Mouse (Mus musculus): ENCODE measurements at regions not wholly inside any gene's neighbourhood (a gene's known extent, or its start where the extent isn't known, plus 50 kb on each side); places are given as distances from the start of the nearest gene placed in this dataset.

- no peak for TF ChIP-seq CTCF (IDR thresholded peaks at IDR 0.05; ENCODE audit: borderline replicate concordance, insufficient read depth, low read depth, low read length)
- TF ChIP-seq POLR2A (IDR thresholded peaks at IDR 0.05; ENCODE audit: borderline replicate concordance, insufficient read depth, low read length): no peak
- Histone ChIP-seq H3K27ac (ENCODE audit: insufficient read depth, low read length) (no peak overlapping the region), H3K4me1 (ENCODE audit: control insufficient read depth, insufficient read depth, low read length) (no peaks in the 10 kb centered on the region), H3K27me3 (ENCODE audit: control insufficient read depth, insufficient read depth, low read length) (no peaks in the 10 kb centered on the region), H3K4me3 (replicated peaks; ENCODE audit: insufficient read depth, low read depth, low read length) (no peak overlapping the region)
- WGBS: 94% methylated on average over 4 of the region's 4 CpGs
- DNase-seq: no peak
These were observed 90.6 kb upstream of the Ptprk start for GRCm38 (mm10) chr10:27984047-27984446.

DNA sequence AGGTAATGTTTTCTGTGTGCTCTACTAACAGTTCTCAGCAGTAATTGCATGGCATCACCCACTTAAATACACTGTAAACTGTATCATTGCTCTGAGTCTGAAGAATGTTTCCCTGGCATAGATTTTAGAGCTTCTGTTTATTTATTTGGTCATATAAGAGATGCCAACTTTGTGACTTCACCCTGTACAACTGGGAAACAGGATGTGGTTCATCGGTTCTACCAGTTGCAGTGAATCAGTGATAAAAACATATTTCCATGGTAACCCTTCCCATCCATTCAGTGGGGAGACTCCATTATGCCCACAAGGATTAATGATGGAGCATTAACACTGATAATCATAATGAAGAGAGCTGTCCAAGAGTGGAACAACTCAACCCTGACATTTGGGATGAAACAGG is 89.6 kb upstream of the Ptprk start:
- no peak for TF ChIP-seq POLR2A (IDR thresholded peaks at IDR 0.05; ENCODE audit: borderline replicate concordance, insufficient read depth, low read length)
- TF ChIP-seq CTCF (IDR thresholded peaks at IDR 0.05; ENCODE audit: borderline replicate concordance, insufficient read depth, low read depth, low read length): no peak
- H3K27ac ChIP-seq (ENCODE audit: insufficient read depth, low read length): no peak overlapping the region
- WGBS: 63% methylated on average over 1 of the region's 1 CpGs
- H3K4me1 ChIP-seq (ENCODE audit: control insufficient read depth, insufficient read depth, low read length): no peaks in the 10 kb centered on the region
- DNase-seq: no peak
- no peaks in the 10 kb centered on the region for H3K27me3 ChIP-seq (ENCODE audit: control insufficient read depth, insufficient read depth, low read length)
- H3K4me3 ChIP-seq (replicated peaks; ENCODE audit: insufficient read depth, low read depth, low read length): no peak overlapping the region

DNA sequence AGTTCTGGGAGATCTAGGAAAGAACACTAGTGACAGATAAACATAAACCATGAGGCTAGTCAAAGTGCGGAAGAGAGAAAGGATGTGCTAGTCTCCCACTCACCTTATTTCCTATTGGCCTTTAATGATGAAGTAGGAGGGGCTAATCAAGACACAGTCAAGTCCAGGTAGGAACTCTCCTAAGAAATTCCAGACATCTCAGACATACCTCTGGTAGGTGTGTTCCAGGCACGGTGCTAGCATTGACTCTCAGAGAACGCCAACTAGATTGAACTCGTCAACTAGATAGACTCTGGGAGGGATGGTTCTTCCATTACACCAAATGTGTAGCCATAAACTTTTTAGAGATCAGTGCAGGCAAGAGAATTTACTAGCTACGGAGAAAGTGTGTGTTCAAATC is 87.6 kb upstream of the Ptprk start:
- TF ChIP-seq POLR2A (IDR thresholded peaks at IDR 0.05; ENCODE audit: borderline replicate concordance, insufficient read depth, low read length) (no peak), CTCF (IDR thresholded peaks at IDR 0.05; ENCODE audit: borderline replicate concordance, insufficient read depth, low read depth, low read length) (no peak)
- Histone ChIP-seq H3K27me3 (ENCODE audit: control insufficient read depth, insufficient read depth, low read length) (no peaks in the 10 kb centered on the region), H3K4me3 (replicated peaks; ENCODE audit: insufficient read depth, low read depth, low read length) (no peak overlapping the region), H3K4me1 (ENCODE audit: control insufficient read depth, insufficient read depth, low read length) (no peaks in the 10 kb centered on the region), H3K27ac (ENCODE audit: insufficient read depth, low read length) (no peak overlapping the region)
- DNase-seq: no peak
- 95% methylated on average over 5 of the region's 5 CpGs for WGBS

GRCm38 (mm10) chr10:27988066-27988465 is 86.6 kb upstream of the Ptprk start:
- no peak for DNase-seq
- no peaks in the 10 kb centered on the region for H3K4me1 ChIP-seq (ENCODE audit: control insufficient read depth, insufficient read depth, low read length)
- no peak for TF ChIP-seq CTCF (IDR thresholded peaks at IDR 0.05; ENCODE audit: borderline replicate concordance, insufficient read depth, low read depth, low read length)
- no peak for TF ChIP-seq POLR2A (IDR thresholded peaks at IDR 0.05; ENCODE audit: borderline replicate concordance, insufficient read depth, low read length)
- no peak overlapping the region for H3K27ac ChIP-seq (ENCODE audit: insufficient read depth, low read length)
- no peaks in the 10 kb centered on the region for H3K27me3 ChIP-seq (ENCODE audit: control insufficient read depth, insufficient read depth, low read length)
- WGBS: 76% methylated on average over 3 of the region's 3 CpGs
- no peak overlapping the region for H3K4me3 ChIP-seq (replicated peaks; ENCODE audit: insufficient read depth, low read depth, low read length)

- Histone ChIP-seq H3K4me1 (ENCODE audit: control insufficient read depth, insufficient read depth, low read length) (no peaks in the 10 kb centered on the region), H3K4me3 (replicated peaks; ENCODE audit: insufficient read depth, low read depth, low read length) (no peak overlapping the region), H3K27ac (ENCODE audit: insufficient read depth, low read length) (no peak overlapping the region), H3K27me3 (ENCODE audit: control insufficient read depth, insufficient read depth, low read length) (no peaks in the 10 kb centered on the region)
- WGBS: 66% methylated on average over 11 of the region's 11 CpGs
- no peak for DNase-seq
- no peak for TF ChIP-seq CTCF (IDR thresholded peaks at IDR 0.05; ENCODE audit: borderline replicate concordance, insufficient read depth, low read depth, low read length)
- no peak for TF ChIP-seq POLR2A (IDR thresholded peaks at IDR 0.05; ENCODE audit: borderline replicate concordance, insufficient read depth, low read length)
These were observed 84.1 kb upstream of the Ptprk start for GRCm38 (mm10) chr10:27990359-27991056.

DNA sequence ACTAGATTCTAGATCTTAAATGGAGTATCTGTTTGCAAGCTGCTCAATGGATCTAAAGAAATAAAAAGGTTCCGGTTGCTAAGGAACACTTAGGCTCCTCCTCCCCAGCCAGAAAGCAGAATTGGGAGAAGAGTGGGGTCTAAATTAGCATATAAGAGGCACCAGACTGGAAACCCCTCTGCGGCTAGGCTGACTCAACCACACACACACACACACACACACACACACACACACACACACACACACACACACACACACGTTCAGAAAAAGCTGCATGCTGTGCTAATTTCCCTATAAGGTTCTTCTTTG is 83.6 kb upstream of the Ptprk start:
- Histone ChIP-seq H3K27me3 (ENCODE audit: control insufficient read depth, insufficient read depth, low read length) (no peaks in the 10 kb centered on the region), H3K4me3 (replicated peaks; ENCODE audit: insufficient read depth, low read depth, low read length) (no peak overlapping the region), H3K4me1 (ENCODE audit: control insufficient read depth, insufficient read depth, low read length) (no peaks in the 10 kb centered on the region), H3K27ac (ENCODE audit: insufficient read depth, low read length) (no peak overlapping the region)
- no peak for DNase-seq
- TF ChIP-seq POLR2A (IDR thresholded peaks at IDR 0.05; ENCODE audit: borderline replicate concordance, insufficient read depth, low read length) (no peak), CTCF (IDR thresholded peaks at IDR 0.05; ENCODE audit: borderline replicate concordance, insufficient read depth, low read depth, low read length) (no peak)
- WGBS: 32% methylated on average over 3 of the region's 3 CpGs

DNA sequence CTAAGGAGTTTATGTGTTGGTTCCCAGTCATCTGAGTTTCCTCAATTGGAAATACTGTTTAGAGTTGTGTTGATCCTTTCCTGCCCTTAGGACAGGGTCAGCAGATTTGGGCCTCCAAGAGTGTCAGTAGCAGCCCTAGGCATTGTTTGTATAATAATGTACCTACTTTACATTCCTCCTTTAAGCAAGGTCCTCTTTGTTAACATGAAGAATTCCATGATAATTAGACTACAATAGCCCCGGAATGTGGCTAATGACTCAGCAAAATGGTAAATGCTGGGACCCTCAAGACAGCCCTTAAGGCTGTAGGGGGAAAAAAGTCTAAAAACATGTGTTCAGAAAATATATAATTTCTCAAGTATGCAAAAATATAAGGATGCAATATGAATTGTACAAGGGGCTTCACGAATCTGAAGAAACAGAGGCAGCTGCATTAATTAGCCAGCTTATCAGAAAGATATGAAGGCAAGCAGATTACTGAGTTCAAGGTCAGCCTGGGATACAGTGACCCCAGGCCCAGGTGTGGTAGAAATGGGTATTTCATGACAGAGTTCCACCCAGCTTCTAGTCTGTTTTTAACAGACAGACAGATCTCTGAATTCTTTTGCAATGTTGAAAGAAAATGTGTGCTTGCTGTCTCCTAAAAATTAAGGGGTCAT is 80.1 kb upstream of the Ptprk start:
- Histone ChIP-seq H3K27ac (ENCODE audit: insufficient read depth, low read length) (no peak overlapping the region), H3K27me3 (ENCODE audit: control insufficient read depth, insufficient read depth, low read length) (no peaks in the 10 kb centered on the region), H3K4me3 (replicated peaks; ENCODE audit: insufficient read depth, low read depth, low read length) (no peak overlapping the region), H3K4me1 (ENCODE audit: control insufficient read depth, insufficient read depth, low read length) (no peaks in the 10 kb centered on the region)
- TF ChIP-seq CTCF (IDR thresholded peaks at IDR 0.05; ENCODE audit: borderline replicate concordance, insufficient read depth, low read depth, low read length): no peak
- TF ChIP-seq POLR2A (IDR thresholded peaks at IDR 0.05; ENCODE audit: borderline replicate concordance, insufficient read depth, low read length): no peak
- no peak for DNase-seq
- WGBS: 75% methylated on average over 2 of the region's 2 CpGs

DNA sequence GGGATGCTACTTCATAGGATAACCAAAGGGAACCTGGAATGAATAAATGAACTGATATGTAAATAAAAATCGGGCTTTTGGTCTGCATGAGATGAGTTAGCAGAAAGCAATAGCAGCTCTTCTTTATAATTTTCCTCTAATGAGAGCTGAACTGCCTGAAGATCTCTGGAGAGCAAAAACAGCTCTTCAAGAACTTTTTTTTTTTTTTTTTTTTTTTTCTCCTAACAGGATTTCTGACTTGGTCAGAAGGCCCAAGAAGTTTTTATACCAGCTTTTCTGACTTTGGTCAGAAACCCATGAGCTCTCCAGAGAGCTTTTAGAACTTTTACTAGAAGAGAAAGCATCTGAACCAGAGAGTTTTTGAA is 79.6 kb upstream of the Ptprk start:
- no peaks in the 10 kb centered on the region for H3K4me1 ChIP-seq (ENCODE audit: control insufficient read depth, insufficient read depth, low read length)
- DNase-seq: no peak
- 89% methylated on average over 1 of the region's 1 CpGs for WGBS
- H3K4me3 ChIP-seq (replicated peaks; ENCODE audit: insufficient read depth, low read depth, low read length): no peak overlapping the region
- H3K27me3 ChIP-seq (ENCODE audit: control insufficient read depth, insufficient read depth, low read length): no peaks in the 10 kb centered on the region
- TF ChIP-seq CTCF (IDR thresholded peaks at IDR 0.05; ENCODE audit: borderline replicate concordance, insufficient read depth, low read depth, low read length) (no peak), POLR2A (IDR thresholded peaks at IDR 0.05; ENCODE audit: borderline replicate concordance, insufficient read depth, low read length) (no peak)
- H3K27ac ChIP-seq (ENCODE audit: insufficient read depth, low read length): no peak overlapping the region
